Mouse (Mus musculus) midbrain, embryonic 15.5 days (tissue): ENCODE data around the gene Tmem234. TPM values are rescaled to one million over a fixed set of nuclear protein-coding genes. Genes with fewer than 3 reads are reported as not detected.
A peak's percentile ranks its signal among the peaks of the same experiment; 100 is the strongest.
"Not testable (repeated sequence)": the region's sequence is repeated elsewhere in the genome, so short reads cannot be mapped to it uniquely, and the experiment has no call there.

ENCODE experiments used
- ATAC-seq: fragments of 200-750 bp; cut with Nextera tagmentation; replicated peaks from 2 replicates; pipeline ENCODE4 v1.8.0; 2017; ENCODE audit warnings: moderate TSS enrichment
- H3K27ac ChIP-seq: fragments of 300-500 bp; sonication (generic); 2 replicates; pipeline ENCODE4 v1.5.1; 2015; ENCODE audit warnings: mild to moderate bottlenecking, inconsistent platforms
- H3K27me3 ChIP-seq: fragments of 300-500 bp; sonication (generic); replicated peaks from 2 replicates; pipeline ENCODE4 v1.6.1; 2015; ENCODE audit warnings: inconsistent platforms
- H3K36me3 ChIP-seq: fragments of 300-500 bp; sonication (generic); replicated peaks from 2 replicates; pipeline ENCODE4 v1.6.1; 2015; ENCODE audit warnings: inconsistent platforms
- H3K4me1 ChIP-seq: fragments of 300-500 bp; sonication (generic); 2 replicates; pipeline ENCODE4 v1.6.1; 2015; ENCODE audit warnings: inconsistent platforms
- H3K4me2 ChIP-seq: fragments of 300-500 bp; sonication (generic); 2 replicates; pipeline ENCODE4 v1.6.1; 2015; ENCODE audit warnings: inconsistent platforms, mild to moderate bottlenecking, moderate library complexity
- H3K4me3 ChIP-seq: fragments of 300-500 bp; sonication (generic); 2 replicates; pipeline ENCODE4 v1.5.1; 2015; ENCODE audit warnings: mild to moderate bottlenecking, inconsistent platforms
- H3K9ac ChIP-seq: fragments of 300-500 bp; sonication (generic); 2 replicates; pipeline ENCODE4 v1.6.1; 2015; ENCODE audit warnings: mild to moderate bottlenecking, inconsistent platforms
- H3K9me3 ChIP-seq: fragments of 300-500 bp; sonication (generic); 2 replicates; pipeline ENCODE4 v1.6.1; 2016; ENCODE audit warnings: inconsistent platforms
- WGBS: fragments of 180-500 bp; shearing (Covaris S2); methylation state at CpG from one replicate; pipeline ENCODE4 v1.1.7; 2015; ENCODE audit warnings: mixed read lengths; 5-methylcytosine and 5-hydroxymethylcytosine counted together
- polyA plus RNA-seq: library from polyadenylated mRNA; unstranded; fragments of >200 nt; fragmentation: Nextera tagmentation; extraction: Ambion mirVana; gene quantifications from 2 replicates; pipeline ENCODE4 v1.2.1, GENCODE M21; 2015

Tmem234 gene
- polyA plus RNA-seq: 198 and 199 TPM in 2 replicates

GRCm38 (mm10) chr4:129600233-129601158 lies at the start of gene Tmem234, which contains the start of gene Eif3i:
Tmem234 (plus strand) TSS chr4:129600668.
Eif3i (minus strand) TSS chr4:129600648.
- peak; percentile 91 for ATAC-seq
- peak within 1 kb of the TSS; percentile 85 for H3K4me2 ChIP-seq
- no peaks in the 10 kb centered on the region for H3K9me3 ChIP-seq
- H3K36me3 ChIP-seq: peaks cover 14% of the 10 kb centered on the region; the same call in 1 of the 2 replicates
- peak within 1 kb of the TSS; percentile 77 for H3K27ac ChIP-seq
- peaks cover 34% of the 10 kb centered on the region for H3K4me1 ChIP-seq
- H3K4me3 ChIP-seq: peak within 1 kb of the TSS; percentile 92
- peak within 1 kb of the TSS; percentile 96 for H3K9ac ChIP-seq
- WGBS: under 1% methylated on average over 74 of the region's 74 CpGs
- no peaks in the 10 kb centered on the region for H3K27me3 ChIP-seq

GRCm38 (mm10) chr4:129554512-129554911 lies 46.0 kb upstream of the Tmem234 start:
- Histone ChIP-seq H3K4me1 (peaks cover 11% of the 10 kb centered on the region), H3K4me2 (peak overlapping the region; percentile 67)
- 65% methylated on average over 6 of the region's 6 CpGs for WGBS
- H3K4me3 ChIP-seq, ATAC-seq, H3K36me3 ChIP-seq, H3K9ac ChIP-seq, H3K27me3 ChIP-seq, H3K9me3 ChIP-seq, H3K27ac ChIP-seq: not testable (repeated sequence)

- WGBS: 4% methylated on average over 16 of the region's 16 CpGs
- Histone ChIP-seq H3K4me1 (peaks cover 11% of the 10 kb centered on the region), H3K9me3 (no peaks in the 10 kb centered on the region), H3K9ac (no peak overlapping the region; the same call in 1 of the 2 replicates), H3K4me3 (peak overlapping the region; percentile 48), H3K27ac (no peak overlapping the region), H3K36me3 (no peaks in the 10 kb centered on the region), H3K4me2 (peak overlapping the region; percentile 67), H3K27me3 (no peaks in the 10 kb centered on the region)
- no peak; the same call in 1 of the 2 replicates for ATAC-seq
Measured at GRCm38 (mm10) chr4:129555421-129555861, 45.0 kb upstream of the Tmem234 start.

GRCm38 (mm10) chr4:129555862-129556531 lies 44.5 kb upstream of the Tmem234 start:
- H3K27me3 ChIP-seq: no peaks in the 10 kb centered on the region
- H3K27ac ChIP-seq: peak overlapping the region; percentile 73
- under 1% methylated on average over 24 of the region's 24 CpGs for WGBS
- peaks cover 11% of the 10 kb centered on the region for H3K4me1 ChIP-seq
- H3K4me2 ChIP-seq: peak overlapping the region; percentile 67
- H3K4me3 ChIP-seq: peak overlapping the region; percentile 48
- peak; percentile 78 for ATAC-seq
- H3K9ac ChIP-seq: peak overlapping the region; percentile 47
- H3K36me3 ChIP-seq: no peaks in the 10 kb centered on the region
- no peaks in the 10 kb centered on the region for H3K9me3 ChIP-seq

- H3K36me3 ChIP-seq: no peaks in the 10 kb centered on the region
- peak overlapping the region; percentile 73 for H3K27ac ChIP-seq
- H3K4me1 ChIP-seq: peaks cover 11% of the 10 kb centered on the region
- peak overlapping the region; percentile 37; the same call in 1 of the 2 replicates for H3K9ac ChIP-seq
- H3K4me2 ChIP-seq: peak overlapping the region; percentile 67
- H3K9me3 ChIP-seq: no peaks in the 10 kb centered on the region
- peak overlapping the region; percentile 48 for H3K4me3 ChIP-seq
- 8% methylated on average over 32 of the region's 33 CpGs for WGBS
- H3K27me3 ChIP-seq: no peaks in the 10 kb centered on the region
- ATAC-seq: peak; percentile 79
Measured at GRCm38 (mm10) chr4:129556532-129557223, 43.8 kb upstream of the Tmem234 start.

- Histone ChIP-seq H3K4me1 (peaks cover 11% of the 10 kb centered on the region), H3K9ac (no peak overlapping the region), H3K27me3 (no peaks in the 10 kb centered on the region), H3K27ac (no peak overlapping the region), H3K9me3 (no peaks in the 10 kb centered on the region), H3K36me3 (no peaks in the 10 kb centered on the region), H3K4me2 (peak overlapping the region; percentile 67), H3K4me3 (no peak overlapping the region)
- 79% methylated on average over 9 of the region's 9 CpGs for WGBS
- peak; percentile 20; the same call in 1 of the 2 replicates for ATAC-seq
Measured at GRCm38 (mm10) chr4:129557256-129557808, 43.1 kb upstream of the Tmem234 start.

- Histone ChIP-seq H3K4me2 (no peak overlapping the region), H3K9ac (no peak overlapping the region), H3K27ac (no peak overlapping the region), H3K4me1 (peaks cover 11% of the 10 kb centered on the region), H3K4me3 (no peak overlapping the region), H3K27me3 (no peaks in the 10 kb centered on the region), H3K9me3 (no peaks in the 10 kb centered on the region), H3K36me3 (no peaks in the 10 kb centered on the region)
- WGBS: 86% methylated on average over 12 of the region's 12 CpGs
- no peak for ATAC-seq
Measured at GRCm38 (mm10) chr4:129558321-129558955, 42.0 kb upstream of the Tmem234 start.

GRCm38 (mm10) chr4:129561184-129561583 lies 39.3 kb upstream of the Tmem234 start:
- no peak overlapping the region for H3K4me3 ChIP-seq
- no peak overlapping the region for H3K27ac ChIP-seq
- H3K36me3 ChIP-seq: no peaks in the 10 kb centered on the region
- no peak for ATAC-seq
- H3K4me1 ChIP-seq: peaks cover 3% of the 10 kb centered on the region
- H3K9ac ChIP-seq: no peak overlapping the region
- H3K4me2 ChIP-seq: no peak overlapping the region
- no peaks in the 10 kb centered on the region for H3K27me3 ChIP-seq
- H3K9me3 ChIP-seq: no peaks in the 10 kb centered on the region
- WGBS: 88% methylated on average over 5 of the region's 5 CpGs

- WGBS: 77% methylated on average over 8 of the region's 8 CpGs
Measured at GRCm38 (mm10) chr4:129563718-129564117, 36.8 kb upstream of the Tmem234 start.

GRCm38 (mm10) chr4:129565139-129565538 lies 35.3 kb upstream of the Tmem234 start:
- ATAC-seq: no peak
- Histone ChIP-seq H3K9me3 (no peaks in the 10 kb centered on the region), H3K27ac (no peak overlapping the region), H3K36me3 (no peaks in the 10 kb centered on the region), H3K27me3 (no peaks in the 10 kb centered on the region), H3K4me3 (no peak overlapping the region), H3K4me1 (no peaks in the 10 kb centered on the region), H3K4me2 (no peak overlapping the region), H3K9ac (no peak overlapping the region)
- 83% methylated on average over 6 of the region's 6 CpGs for WGBS

More at GRCm38 (mm10) chr4:129563718-129564117, 36.8 kb upstream of the Tmem234 start:
- Histone ChIP-seq H3K4me2 (no peak overlapping the region), H3K36me3 (no peaks in the 10 kb centered on the region), H3K9me3 (no peaks in the 10 kb centered on the region), H3K4me3 (no peak overlapping the region), H3K27ac (no peak overlapping the region), H3K9ac (no peak overlapping the region), H3K27me3 (no peaks in the 10 kb centered on the region), H3K4me1 (no peaks in the 10 kb centered on the region)
- no peak for ATAC-seq

- WGBS: 93% methylated on average over 7 of the region's 7 CpGs
- Histone ChIP-seq H3K9ac (no peak overlapping the region), H3K9me3 (no peaks in the 10 kb centered on the region), H3K36me3 (no peaks in the 10 kb centered on the region), H3K4me1 (no peaks in the 10 kb centered on the region), H3K4me3 (no peak overlapping the region), H3K27ac (no peak overlapping the region), H3K4me2 (no peak overlapping the region), H3K27me3 (no peaks in the 10 kb centered on the region)
- ATAC-seq: no peak
Measured at GRCm38 (mm10) chr4:129568366-129568765, 32.1 kb upstream of the Tmem234 start.
